In the genomic region with DNA sequence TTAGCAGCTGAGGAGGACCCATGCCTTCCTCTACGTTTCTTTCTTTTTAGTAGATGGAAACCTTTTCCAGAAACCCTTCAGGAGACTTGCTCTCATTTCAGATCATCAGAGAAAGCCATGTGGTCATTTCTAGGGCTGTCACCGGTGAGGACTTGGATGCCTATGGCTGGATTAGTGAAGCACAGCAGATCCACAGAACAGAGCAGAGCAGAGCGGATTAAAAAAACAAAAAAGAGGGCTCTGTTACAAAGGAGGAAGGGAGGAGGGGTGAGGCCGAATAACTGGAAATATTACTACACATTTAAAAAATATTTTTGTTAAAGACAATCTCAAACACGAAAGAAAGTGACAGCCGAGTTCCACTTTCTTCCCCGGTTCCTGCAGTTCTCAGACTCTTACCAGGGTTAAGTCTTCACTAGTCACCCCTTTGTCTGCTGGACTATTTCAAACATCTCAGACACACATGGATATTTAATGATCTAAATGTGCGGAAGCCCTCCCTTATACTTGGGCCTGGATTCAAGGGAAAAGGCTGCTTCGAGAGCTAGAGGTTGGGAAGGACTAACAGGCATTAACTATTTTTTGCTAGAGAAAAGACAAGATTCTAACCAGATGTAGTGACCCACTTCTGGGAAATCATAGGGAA, we compare ENCODE assay signal across 18 mouse cellular contexts.
DNase-seq lines count a peak whose midpoint lies in the region; ATAC-seq and TF ChIP-seq lines count a peak whose summit lies in the region.
"Had no signal": no experiment of that assay in that cellular context is flagged by ENCODE, and none has a peak within 500 bp of the region (broad histone marks: within the 10 kb centered on the region; RNA-seq: fewer than 3 reads in every experiment).

No protein-coding gene starts in this region.

- 0 out of 2 replicates have a peak overlapping the region, but pooled peaks have one; percentile 17 for H3K4me2 ChIP-seq in intestine, embryonic 15.5 days (replicated peaks)
- no peak overlapping the region for H3K4me2 ChIP-seq in intestine, postnatal 0 days (replicated peaks; ENCODE audit: low read depth)
- no peak overlapping the region for H3K4me2 ChIP-seq in midbrain, embryonic 11.5 days
- H3K4me2 ChIP-seq: heart, embryonic 11.5 days; hindbrain, embryonic 13.5 days; neural tube, embryonic 13.5 days had no signal

- no peak for ATAC-seq in intestine, embryonic 15.5 days
- no peak for ATAC-seq in intestine, postnatal 0 days
- no peak for ATAC-seq in midbrain, embryonic 11.5 days (ENCODE audit: low FRiP score)

- peaks cover 22% of the 10 kb centered on the region for H3K4me1 ChIP-seq in intestine, embryonic 15.5 days (replicated peaks)
- no peaks in the 10 kb centered on the region for H3K4me1 ChIP-seq in intestine, postnatal 0 days (replicated peaks; ENCODE audit: control insufficient read depth, insufficient read depth, low read length)
- H3K4me1 ChIP-seq in midbrain, embryonic 10.5 days, result peaks cover 54% of the 10 kb centered on the region
- H3K4me1 ChIP-seq in midbrain, embryonic 11.5 days (ENCODE audit: control insufficient read depth, insufficient read depth, low read length), result peaks cover 15% of the 10 kb centered on the region
- H3K4me1 ChIP-seq in embryonic facial prominence, embryonic 10.5 days, result peaks cover 55% of the 10 kb centered on the region
- peaks cover 45% of the 10 kb centered on the region for H3K4me1 ChIP-seq in limb, embryonic 10.5 days

- no peaks in the 10 kb centered on the region for H3K9me3 ChIP-seq in intestine, embryonic 15.5 days
- no peaks in the 10 kb centered on the region for H3K9me3 ChIP-seq in intestine, postnatal 0 days (ENCODE audit: control insufficient read depth)
- no peaks in the 10 kb centered on the region for H3K9me3 ChIP-seq in midbrain, embryonic 10.5 days (replicated peaks)
- H3K9me3 ChIP-seq in midbrain, embryonic 11.5 days (ENCODE audit: control insufficient read depth, low read length), result no peaks in the 10 kb centered on the region
- H3K9me3 ChIP-seq in embryonic facial prominence, embryonic 10.5 days, result no peaks in the 10 kb centered on the region
- no peaks in the 10 kb centered on the region for H3K9me3 ChIP-seq in limb, embryonic 10.5 days (replicated peaks)
- H3K9me3 ChIP-seq: embryonic facial prominence, embryonic 13.5 days; hindbrain, embryonic 13.5 days; megakaryocyte, embryonic 14.5 days; neural tube, embryonic 13.5 days had no signal

- H3K27ac ChIP-seq in intestine, embryonic 15.5 days, result no peak overlapping the region
- H3K27ac ChIP-seq in intestine, postnatal 0 days (ENCODE audit: low read depth, low read length), result no peak overlapping the region
- peak overlapping the region; percentile 43; the same call in 1 of the 2 replicates for H3K27ac ChIP-seq in midbrain, embryonic 10.5 days (replicated peaks)
- H3K27ac ChIP-seq in midbrain, embryonic 11.5 days (ENCODE audit: low read depth, low read length), result no peak overlapping the region
- peak overlapping the region; percentile 67 for H3K27ac ChIP-seq in embryonic facial prominence, embryonic 10.5 days (replicated peaks)
- peak overlapping the region; percentile 64 for H3K27ac ChIP-seq in limb, embryonic 10.5 days
- H3K27ac ChIP-seq: hindbrain, embryonic 13.5 days; liver, embryonic 14.5 days; neural tube, embryonic 13.5 days had no signal

- no peak for TF ChIP-seq CTCF in intestine, postnatal 0 days (IDR thresholded peaks at IDR 0.05; ENCODE audit: low read depth)

- no peaks in the 10 kb centered on the region for H3K36me3 ChIP-seq in intestine, embryonic 15.5 days
- H3K36me3 ChIP-seq in intestine, postnatal 0 days (ENCODE audit: control insufficient read depth, insufficient read depth), result no peaks in the 10 kb centered on the region
- no peaks in the 10 kb centered on the region for H3K36me3 ChIP-seq in midbrain, embryonic 10.5 days
- H3K36me3 ChIP-seq in midbrain, embryonic 11.5 days (ENCODE audit: control insufficient read depth, insufficient read depth, low read length), result no peaks in the 10 kb centered on the region
- H3K36me3 ChIP-seq in embryonic facial prominence, embryonic 10.5 days (replicated peaks), result no peaks in the 10 kb centered on the region
- no peaks in the 10 kb centered on the region for H3K36me3 ChIP-seq in limb, embryonic 10.5 days
- H3K36me3 ChIP-seq: embryonic facial prominence, embryonic 13.5 days; hindbrain, embryonic 13.5 days; neural tube, embryonic 13.5 days had no signal

- DNase-seq in midbrain, embryonic 10.5 days (ENCODE audit: low spot score), result no peak
- DNase-seq in midbrain, embryonic 11.5 days (ENCODE audit: low spot score, missing footprints), result no peak
- DNase-seq in embryonic facial prominence, embryonic 10.5 days (ENCODE audit: low spot score), result no peak
- no peak for DNase-seq in limb, embryonic 10.5 days (ENCODE audit: low spot score)
- DNase-seq in c-Kit-positive CD71-positive TER-119-positive erythroid progenitor cells, embryonic 14.5 days (ENCODE audit: low spot score), result no peak
- DNase-seq: cerebellum, adult 8-10 months; heart, postnatal 14 days; kidney, postnatal 25 days; lung, postnatal 10 days; right cerebral cortex, adult 18-20 months had no signal

- no peak overlapping the region for H3K4me3 ChIP-seq in intestine, embryonic 15.5 days (replicated peaks)
- H3K4me3 ChIP-seq in intestine, postnatal 0 days (ENCODE audit: low read depth, low read length), result no peak overlapping the region
- H3K4me3 ChIP-seq in midbrain, embryonic 10.5 days, result no peak overlapping the region
- no peak overlapping the region for H3K4me3 ChIP-seq in midbrain, embryonic 11.5 days (ENCODE audit: low read depth, low read length)
- no peak overlapping the region for H3K4me3 ChIP-seq in embryonic facial prominence, embryonic 10.5 days
- no peak overlapping the region for H3K4me3 ChIP-seq in limb, embryonic 10.5 days
- H3K4me3 ChIP-seq: embryonic facial prominence, embryonic 13.5 days; hindbrain, embryonic 13.5 days; megakaryocyte, embryonic 14.5 days; neural tube, embryonic 13.5 days had no signal

- H3K27me3 ChIP-seq in intestine, embryonic 15.5 days (replicated peaks), result no peaks in the 10 kb centered on the region
- H3K27me3 ChIP-seq in intestine, postnatal 0 days (replicated peaks; ENCODE audit: control insufficient read depth, insufficient read depth, low read length), result no peaks in the 10 kb centered on the region
- H3K27me3 ChIP-seq in midbrain, embryonic 10.5 days (ENCODE audit: low read depth, poor library complexity, severe bottlenecking), result no peaks in the 10 kb centered on the region
- H3K27me3 ChIP-seq in midbrain, embryonic 11.5 days (ENCODE audit: control insufficient read depth, insufficient read depth, low read length), result no peaks in the 10 kb centered on the region
- no peaks in the 10 kb centered on the region for H3K27me3 ChIP-seq in embryonic facial prominence, embryonic 10.5 days (replicated peaks; ENCODE audit: low read depth, poor library complexity, severe bottlenecking)
- no peaks in the 10 kb centered on the region for H3K27me3 ChIP-seq in limb, embryonic 10.5 days (ENCODE audit: low read depth, poor library complexity, severe bottlenecking)
- H3K27me3 ChIP-seq: neural tube, embryonic 13.5 days had no signal

- WGBS in intestine, embryonic 15.5 days, result 64% methylated on average over 9 of the region's 9 CpGs
- 72% methylated on average over 9 of the region's 9 CpGs for WGBS in intestine, postnatal 0 days
- WGBS in midbrain, embryonic 10.5 days, result 66% methylated on average over 9 of the region's 9 CpGs
- 56% methylated on average over 9 of the region's 9 CpGs for WGBS in midbrain, embryonic 11.5 days
- 73% methylated on average over 9 of the region's 9 CpGs for WGBS in embryonic facial prominence, embryonic 10.5 days
- WGBS in limb, embryonic 10.5 days, result 80% methylated on average over 9 of the region's 9 CpGs

- H3K9ac ChIP-seq in intestine, embryonic 15.5 days, result no peak overlapping the region
- H3K9ac ChIP-seq in intestine, postnatal 0 days (ENCODE audit: low read depth, low read length), result no peak overlapping the region
- no peak overlapping the region for H3K9ac ChIP-seq in midbrain, embryonic 11.5 days (ENCODE audit: low read length)
- H3K9ac ChIP-seq: embryonic facial prominence, embryonic 13.5 days; hindbrain, embryonic 13.5 days; liver, embryonic 14.5 days; neural tube, embryonic 13.5 days had no signal

Comparison
In these comparisons a context has a peak if more than half of its experiments do, and no peak if none do; other contexts are left out.
1. H3K27ac ChIP-seq: peak in midbrain, embryonic 10.5 days (single experiment), embryonic facial prominence, embryonic 10.5 days (single experiment) and limb, embryonic 10.5 days (single experiment); none in intestine, embryonic 15.5 days (single experiment), intestine, postnatal 0 days (single experiment) and midbrain, embryonic 11.5 days (single experiment).